25 mouse cellular contexts compared by ENCODE assay signal in genomic region chr2:4611295-4611694, GRCm38 (mm10). TPM values are rescaled to one million over a fixed set of nuclear protein-coding genes. Genes with fewer than 3 reads are reported as not detected.
DNase-seq lines count a peak whose midpoint lies in the region; ATAC-seq and TF ChIP-seq lines count a peak whose summit lies in the region.
"Had no signal": no experiment of that assay in that cellular context is flagged by ENCODE, and none has a peak within 500 bp of the region (broad histone marks: within the 10 kb centered on the region; RNA-seq: fewer than 3 reads in every experiment).

No protein-coding gene starts in this region.

- peaks cover 57% of the 10 kb centered on the region for H3K36me3 ChIP-seq in kidney, embryonic 16.5 days (ENCODE audit: insufficient read depth, low read length)

- no peak for TF ChIP-seq CTCF in gastrocnemius, adult 2 months (IDR thresholded peaks at IDR 0.05)

- H3K4me1 ChIP-seq in kidney, embryonic 16.5 days (ENCODE audit: insufficient read depth, low read length) = 0 out of 2 replicates have a peak, but pooled peaks cover 2% of the 10 kb centered on the region
- H3K4me1 ChIP-seq: forebrain, embryonic 10.5 days; forebrain, embryonic 13.5 days had no signal

- H3K27me3 ChIP-seq in kidney, embryonic 16.5 days (ENCODE audit: insufficient read depth, low read length) = no peaks in the 10 kb centered on the region
- H3K27me3 ChIP-seq: embryonic facial prominence, embryonic 13.5 days; forebrain, embryonic 13.5 days; heart, embryonic 12.5 days; heart, embryonic 15.5 days had no signal

- no peak overlapping the region for H3K9ac ChIP-seq in kidney, embryonic 16.5 days (replicated peaks; ENCODE audit: low read length)
- H3K9ac ChIP-seq: embryonic facial prominence, embryonic 13.5 days; forebrain, embryonic 13.5 days; heart, embryonic 12.5 days; heart, embryonic 15.5 days; hindbrain, embryonic 14.5 days had no signal

- no peak overlapping the region for H3K4me2 ChIP-seq in kidney, embryonic 16.5 days (replicated peaks; ENCODE audit: low read depth, low read length)
- H3K4me2 ChIP-seq: embryonic facial prominence, embryonic 13.5 days; forebrain, embryonic 13.5 days; heart, embryonic 12.5 days; heart, embryonic 15.5 days; hindbrain, embryonic 14.5 days had no signal

- peak overlapping the region; percentile 36 for H3K4me3 ChIP-seq in gastrocnemius, adult 2 months
- no peak overlapping the region for H3K4me3 ChIP-seq in kidney, embryonic 16.5 days (ENCODE audit: low read length)
- H3K4me3 ChIP-seq: embryonic facial prominence, embryonic 13.5 days; forebrain, embryonic 10.5 days; forebrain, embryonic 13.5 days; heart, embryonic 12.5 days; heart, embryonic 15.5 days had no signal

- peak; percentile 55; the same call in 1 of the 2 replicates for ATAC-seq in kidney, embryonic 16.5 days (ENCODE audit: low FRiP score, low TSS enrichment)
- ATAC-seq: activated CD4-positive, CD25-positive, alpha-beta regulatory T cell, adult 4 months; forebrain, embryonic 13.5 days; forebrain, embryonic 16.5 days; hindbrain, postnatal 0 days; inflammation-experienced regulatory T-cells, adult 6 months; intestine, embryonic 16.5 days had no signal

- 43% methylated on average over 6 of the region's 6 CpGs for WGBS in kidney, embryonic 16.5 days

- no peaks in the 10 kb centered on the region for H3K9me3 ChIP-seq in kidney, embryonic 16.5 days (ENCODE audit: low read length)
- H3K9me3 ChIP-seq: embryonic facial prominence, embryonic 13.5 days; forebrain, embryonic 10.5 days; forebrain, embryonic 13.5 days; heart, embryonic 12.5 days; heart, embryonic 15.5 days had no signal

- intact Hi-C loops in gastrocnemius, adult 2 months (cut with DNase I) = no loop called here
- intact Hi-C loops in gastrocnemius, postnatal 36 days (cut with DNase I) = no loop called here

- peak; percentile 7 for DNase-seq in embryo, embryonic 10.5 days (ENCODE audit: low spot score)
- DNase-seq in embryo, embryonic 9.5 days (ENCODE audit: extremely low spot score) = no peak
- DNase-seq in gastrocnemius, adult 2 months = peak; percentile 28
- no peak for DNase-seq in gastrocnemius, postnatal 36 days
- no peak for DNase-seq in kidney, postnatal 4 days
- DNase-seq: adrenal gland, adult 8-10 months; adrenal gland, postnatal 25 days; cerebellum, adult 11-12 months; cerebellum, adult 8-10 months; cerebellum, postnatal 10 days; cerebellum, postnatal 36 days; heart, postnatal 10 days; heart, postnatal 36 days had no signal

- peak overlapping the region; percentile 52 for H3K27ac ChIP-seq in gastrocnemius, adult 2 months
- no peak overlapping the region for H3K27ac ChIP-seq in kidney, embryonic 16.5 days (ENCODE audit: low read length)
- H3K27ac ChIP-seq: embryonic facial prominence, embryonic 13.5 days; forebrain, embryonic 10.5 days; forebrain, embryonic 13.5 days; heart, embryonic 15.5 days; hindbrain, embryonic 14.5 days; hindbrain, postnatal 0 days had no signal

RNA-seq across cellular contexts. Expression of gene Prpf18, which starts 40.6 kb away (rescaled TPM):
- total RNA-seq in gastrocnemius, adult 2 months (2021) = 10 to 100 TPM; 42.4 to 42.5 TPM
- total RNA-seq in gastrocnemius, postnatal 36 days (2021) = 10 to 100 TPM; 35.9 to 41.2 TPM
- 39.5 and 40.1 TPM in 2 replicates for polyA plus RNA-seq in kidney, embryonic 16.5 days (2015; fragmentation: Nextera tagmentation; extraction: Ambion mirVana)

Comparison
In these comparisons a context has a peak if more than half of its experiments do, and no peak if none do; other contexts are left out.
1. DNase-seq: peak in embryo, embryonic 10.5 days (single experiment) and gastrocnemius, adult 2 months (single experiment); none in embryo, embryonic 9.5 days (single experiment), gastrocnemius, postnatal 36 days (0 of 2) and kidney, postnatal 4 days (0 of 2).